Mouse (Mus musculus) hindbrain, embryonic 14.5 days (tissue): ENCODE results near the gene Slc35a5. TPM values are rescaled to one million over a fixed set of nuclear protein-coding genes. Genes with fewer than 3 reads are reported as not detected.
A peak's percentile ranks its signal among the peaks of the same experiment; 100 is the strongest.

Experiments
- ATAC-seq: fragments of 200-750 bp; cut with Nextera tagmentation; 2 replicates; pipeline ENCODE4 v1.8.0; 2017; ENCODE audit warnings: moderate number of reproducible peaks, mild to moderate bottlenecking, moderate TSS enrichment, moderate library complexity; ENCODE audit not compliant: low FRiP score
- DNase-seq: peaks from one replicate; pipeline ENCODE4 v3.0.0-alpha.2; 2015; ENCODE audit warnings: low spot score
- H3K27ac ChIP-seq: fragments of 300-500 bp; sonication (generic); 2 replicates; pipeline ENCODE4 v1.5.1; 2014; ENCODE audit warnings: mild to moderate bottlenecking, moderate library complexity
- H3K27me3 ChIP-seq: fragments of 300-500 bp; sonication (generic); 2 replicates; pipeline ENCODE4 v1.6.1; 2014; ENCODE audit warnings: mild to moderate bottlenecking, low read length, mixed read lengths; ENCODE audit not compliant: control insufficient read depth, insufficient read depth
- H3K36me3 ChIP-seq: fragments of 300-500 bp; sonication (generic); replicated peaks from 2 replicates; pipeline ENCODE4 v1.6.1; 2014; ENCODE audit not compliant: control insufficient read depth, insufficient read depth
- H3K4me1 ChIP-seq: fragments of 300-500 bp; sonication (generic); replicated peaks from 2 replicates; pipeline ENCODE4 v1.6.1; 2014; ENCODE audit warnings: antibody characterized with exemption, low read length, mixed read lengths; ENCODE audit not compliant: control insufficient read depth, insufficient read depth
- H3K4me2 ChIP-seq: fragments of 300-500 bp; sonication (generic); replicated peaks from 2 replicates; pipeline ENCODE4 v1.6.1; 2014; ENCODE audit warnings: mild to moderate bottlenecking, moderate library complexity
- H3K4me3 ChIP-seq: fragments of 300-500 bp; sonication (generic); replicated peaks from 2 replicates; pipeline ENCODE4 v1.5.1; 2014; ENCODE audit warnings: mild to moderate bottlenecking, low read length
- H3K9ac ChIP-seq: fragments of 300-500 bp; sonication (generic); 2 replicates; pipeline ENCODE4 v1.6.1; 2014
- H3K9me3 ChIP-seq: fragments of 300-500 bp; sonication (generic); 2 replicates; pipeline ENCODE4 v1.6.1; 2016; ENCODE audit warnings: low read length; ENCODE audit not compliant: control insufficient read depth
- WGBS: fragments of 180-500 bp; shearing (Covaris S2); extraction: QIAGEN DNeasy Blood & Tissue Kit; methylation state at CpG from one replicate; pipeline ENCODE4 v1.1.7; 2014; 5-methylcytosine and 5-hydroxymethylcytosine counted together
- polyA plus RNA-seq: library from polyadenylated mRNA; unstranded; fragments of >200 nt; fragmentation: Nextera tagmentation; extraction: Ambion mirVana; gene quantifications from 2 replicates; pipeline ENCODE4 v1.2.1, GENCODE M21; 2014

The Slc35a5 gene
- polyA plus RNA-seq, 1 experiment from 2014 or later = 36.5 TPM

GRCm38 (mm10) chr16:45120844-45121425, 37.6 kb downstream of the Slc35a5 start:
- H3K36me3 ChIP-seq = no peaks in the 10 kb centered on the region
- no peaks in the 10 kb centered on the region for H3K9me3 ChIP-seq
- ATAC-seq (peak; percentile 55; the same call in 1 of the 2 replicates), DNase-seq (peak; percentile 32)
- H3K4me1 ChIP-seq = no peaks in the 10 kb centered on the region
- H3K27me3 ChIP-seq = no peaks in the 10 kb centered on the region
- H3K4me3 ChIP-seq = no peak overlapping the region
- H3K27ac ChIP-seq = no peak overlapping the region
- no peak overlapping the region for H3K9ac ChIP-seq
- WGBS = 74% methylated on average over 5 of the region's 5 CpGs
- H3K4me2 ChIP-seq = no peak overlapping the region

DNA sequence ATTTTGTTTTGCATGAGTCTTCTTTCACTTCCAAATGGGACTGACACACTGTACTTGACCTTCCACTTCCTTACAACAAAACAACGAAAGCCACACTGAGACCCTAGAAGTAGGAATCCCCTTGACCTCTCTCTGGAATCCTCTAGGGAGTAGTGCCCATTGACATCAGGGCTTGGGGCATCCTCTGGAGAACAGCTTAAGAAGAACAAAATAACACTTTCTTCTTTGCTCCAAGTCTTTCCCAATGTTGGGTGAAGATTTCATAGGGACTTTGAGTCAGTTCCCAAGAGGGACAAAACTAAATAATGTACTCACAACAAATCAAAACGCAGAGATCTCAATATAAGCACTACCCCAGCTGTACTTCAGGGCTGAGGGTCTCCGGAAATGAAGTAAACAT, 39.7 kb downstream of the Slc35a5 start:
- Histone ChIP-seq H3K4me3 (no peak overlapping the region), H3K4me2 (no peak overlapping the region), H3K27me3 (no peaks in the 10 kb centered on the region), H3K27ac (no peak overlapping the region), H3K9ac (no peak overlapping the region), H3K9me3 (no peaks in the 10 kb centered on the region), H3K36me3 (no peaks in the 10 kb centered on the region), H3K4me1 (no peaks in the 10 kb centered on the region)
- DNase-seq (no peak), ATAC-seq (no peak)
- 81% methylated on average over 3 of the region's 3 CpGs for WGBS

DNA sequence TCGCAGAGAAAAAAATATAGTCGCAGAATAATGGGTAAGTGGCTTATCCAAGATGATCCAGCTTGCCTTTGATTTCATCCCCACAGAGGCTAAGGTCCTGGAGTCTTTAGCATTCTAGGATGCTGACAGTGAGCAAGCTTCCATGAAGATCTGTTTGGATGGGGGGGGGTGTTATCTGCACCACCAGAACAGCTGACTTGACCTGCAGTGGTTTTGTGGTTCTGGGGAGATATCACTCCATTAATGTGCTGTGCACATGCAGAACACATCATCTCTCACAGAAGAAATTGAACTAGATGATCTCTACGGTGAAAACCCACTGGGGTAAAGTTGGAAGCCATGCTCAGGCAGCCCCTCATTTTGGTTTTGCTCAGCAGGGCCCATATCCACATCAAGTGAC, 41.3 kb downstream of the Slc35a5 start:
- DNase-seq = no peak
- WGBS = 97% methylated on average over 3 of the region's 3 CpGs
- Histone ChIP-seq H3K4me1 (no peaks in the 10 kb centered on the region), H3K27ac (no peak overlapping the region), H3K27me3 (no peaks in the 10 kb centered on the region), H3K9me3 (no peaks in the 10 kb centered on the region), H3K36me3 (no peaks in the 10 kb centered on the region), H3K4me2 (no peak overlapping the region), H3K4me3 (no peak overlapping the region), H3K9ac (no peak overlapping the region)
- no peak for ATAC-seq

GRCm38 (mm10) chr16:45110498-45110897, 48.0 kb downstream of the Slc35a5 start:
- Histone ChIP-seq H3K27me3 (no peaks in the 10 kb centered on the region), H3K27ac (no peak overlapping the region), H3K9ac (no peak overlapping the region), H3K4me2 (no peak overlapping the region), H3K4me1 (no peaks in the 10 kb centered on the region), H3K9me3 (no peaks in the 10 kb centered on the region), H3K4me3 (no peak overlapping the region), H3K36me3 (no peaks in the 10 kb centered on the region)
- no peak for ATAC-seq
- WGBS = 78% methylated on average over 4 of the region's 4 CpGs
- DNase-seq = no peak

DNA sequence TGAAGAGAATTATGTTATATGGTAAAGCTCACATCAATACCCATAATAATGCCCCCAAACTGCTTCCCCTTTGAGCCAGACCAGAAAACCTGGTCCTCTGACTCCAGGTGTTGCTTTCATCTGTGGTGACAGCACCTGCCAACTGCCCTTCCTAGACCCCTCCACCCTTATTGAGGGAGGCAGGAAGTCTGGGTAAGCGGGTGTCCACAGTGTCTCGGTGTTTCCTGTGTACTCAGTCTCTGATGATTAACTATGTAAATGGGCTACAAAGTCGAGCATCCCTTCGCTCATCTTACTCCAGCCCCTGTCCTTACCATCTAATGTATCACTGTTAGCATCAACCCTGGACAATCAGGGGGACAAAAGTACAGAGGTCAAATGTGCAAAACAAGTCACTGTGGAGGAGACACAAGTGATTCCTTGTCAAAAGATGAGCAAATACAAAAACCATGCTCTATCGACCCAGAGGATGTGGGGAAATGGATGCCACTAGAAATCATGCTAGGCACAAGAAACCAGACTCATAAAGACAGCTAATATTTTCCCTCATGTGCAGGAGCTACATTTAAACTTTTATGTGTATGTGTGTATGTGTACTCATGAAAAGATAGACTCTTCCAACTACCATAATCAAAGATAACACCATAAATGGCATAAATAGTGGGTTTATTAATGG, 50.2 kb downstream of the Slc35a5 start:
- no peak for ATAC-seq

DNA sequence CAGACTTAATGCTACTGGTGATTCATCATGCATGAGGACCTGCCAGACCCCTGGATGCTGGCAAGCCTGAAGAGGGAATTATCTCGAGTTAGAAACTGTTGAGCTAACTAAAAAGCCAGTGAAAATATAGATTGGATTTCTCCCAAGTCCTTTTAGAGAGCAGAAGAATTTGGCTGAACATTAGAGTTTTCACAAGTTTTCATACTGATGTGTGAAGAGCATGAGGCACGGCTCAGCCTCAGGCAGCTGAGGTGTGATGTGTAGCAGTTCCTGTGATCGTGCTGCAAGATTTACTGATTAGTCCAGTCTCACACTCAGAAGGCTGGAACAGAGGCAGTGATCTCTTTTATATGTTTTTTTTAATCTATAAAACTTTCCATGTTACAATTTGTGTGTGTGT, 53.5 kb downstream of the Slc35a5 start:
- H3K9me3 ChIP-seq = no peaks in the 10 kb centered on the region
- H3K27ac ChIP-seq = no peak overlapping the region
- H3K4me3 ChIP-seq = no peak overlapping the region
- no peak overlapping the region for H3K4me2 ChIP-seq
- 76% methylated on average over 3 of the region's 3 CpGs for WGBS
- ATAC-seq (no peak), DNase-seq (no peak)
- no peaks in the 10 kb centered on the region for H3K36me3 ChIP-seq
- no peaks in the 10 kb centered on the region for H3K27me3 ChIP-seq
- H3K4me1 ChIP-seq = no peaks in the 10 kb centered on the region
- H3K9ac ChIP-seq = no peak overlapping the region

More for the DNA sequence above, 50.2 kb downstream of the Slc35a5 start:
- Histone ChIP-seq H3K27ac (no peak overlapping the region), H3K4me2 (no peak overlapping the region), H3K27me3 (no peaks in the 10 kb centered on the region), H3K36me3 (no peaks in the 10 kb centered on the region), H3K9me3 (no peaks in the 10 kb centered on the region), H3K4me1 (no peaks in the 10 kb centered on the region), H3K4me3 (no peak overlapping the region), H3K9ac (no peak overlapping the region)
- 83% methylated on average over 5 of the region's 5 CpGs for WGBS
- DNase-seq = no peak

- WGBS = 88% methylated on average over 3 of the region's 3 CpGs
- H3K27ac ChIP-seq = no peak overlapping the region
- DNase-seq = no peak
These were observed 57.6 kb downstream of the Slc35a5 start for GRCm38 (mm10) chr16:45100892-45101291.

GRCm38 (mm10) chr16:45098886-45099210, 59.7 kb downstream of the Slc35a5 start:
- ATAC-seq (no peak), DNase-seq (no peak)
- peak overlapping the region; percentile 9; the same call in 1 of the 2 replicates for H3K4me2 ChIP-seq

More at GRCm38 (mm10) chr16:45100892-45101291, 57.6 kb downstream of the Slc35a5 start:
- no peak overlapping the region for H3K4me3 ChIP-seq
- no peak overlapping the region for H3K4me2 ChIP-seq
- H3K9ac ChIP-seq = no peak overlapping the region
- no peak for ATAC-seq
- no peaks in the 10 kb centered on the region for H3K36me3 ChIP-seq
- no peaks in the 10 kb centered on the region for H3K9me3 ChIP-seq
- no peaks in the 10 kb centered on the region for H3K4me1 ChIP-seq
- no peaks in the 10 kb centered on the region for H3K27me3 ChIP-seq

DNA sequence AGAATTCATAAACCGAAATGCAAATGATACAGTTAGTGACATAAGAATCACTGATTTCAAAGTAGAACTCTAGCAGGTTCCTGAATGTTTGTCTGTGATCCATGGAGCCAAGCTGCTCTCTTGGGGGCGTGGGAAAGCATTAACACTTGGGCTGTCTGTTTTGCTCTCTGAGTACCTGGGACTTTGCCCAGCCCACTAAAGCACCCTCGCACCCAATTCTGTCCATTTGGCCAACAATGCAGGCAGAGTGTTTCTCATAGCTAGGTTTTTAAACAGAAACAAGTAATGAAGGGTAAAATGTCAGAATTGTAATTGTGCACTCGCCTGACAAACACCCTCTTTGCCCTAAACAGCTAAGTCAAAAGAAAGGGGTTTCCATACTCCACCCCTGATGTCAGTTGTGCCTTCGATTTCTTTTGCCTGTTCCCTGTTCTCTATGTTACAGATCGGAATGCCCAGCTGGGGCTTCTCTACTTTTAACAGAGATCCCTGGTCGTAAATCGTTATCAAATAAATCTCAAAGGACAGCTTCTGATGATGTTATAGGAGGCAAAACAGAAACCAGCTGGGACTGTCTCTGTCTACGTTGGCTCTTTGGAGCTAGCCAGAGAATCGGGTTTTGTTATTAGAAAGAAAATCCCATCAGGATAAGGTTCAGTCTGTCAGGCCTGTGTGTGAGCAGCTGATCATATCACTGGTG, 60.2 kb downstream of the Slc35a5 start:
- H3K4me2 ChIP-seq = peak overlapping the region; percentile 9; the same call in 1 of the 2 replicates
- no peak overlapping the region for H3K27ac ChIP-seq

More at GRCm38 (mm10) chr16:45098886-45099210, 59.7 kb downstream of the Slc35a5 start:
- H3K4me3 ChIP-seq = no peak overlapping the region
- no peaks in the 10 kb centered on the region for H3K4me1 ChIP-seq
- H3K36me3 ChIP-seq = no peaks in the 10 kb centered on the region
- no peaks in the 10 kb centered on the region for H3K9me3 ChIP-seq
- H3K27me3 ChIP-seq = no peaks in the 10 kb centered on the region
- no peak overlapping the region for H3K27ac ChIP-seq
- no peak overlapping the region for H3K9ac ChIP-seq
- 66% methylated on average over 6 of the region's 6 CpGs for WGBS

More for the DNA sequence above, 60.2 kb downstream of the Slc35a5 start:
- ATAC-seq (no peak; the same call in 1 of the 2 replicates), DNase-seq (no peak)
- H3K4me1 ChIP-seq = no peaks in the 10 kb centered on the region
- WGBS = 62% methylated on average over 10 of the region's 10 CpGs
- no peaks in the 10 kb centered on the region for H3K27me3 ChIP-seq
- H3K36me3 ChIP-seq = no peaks in the 10 kb centered on the region
- no peak overlapping the region for H3K9ac ChIP-seq
- H3K9me3 ChIP-seq = no peaks in the 10 kb centered on the region
- no peak overlapping the region for H3K4me3 ChIP-seq
